Mouse (Mus musculus): Measurements from ENCODE around the gene Foxb2.
"Not testable (repeated sequence)": the region's sequence is repeated elsewhere in the genome, so short reads cannot be mapped to it uniquely, and the experiment has no call there.

DNA sequence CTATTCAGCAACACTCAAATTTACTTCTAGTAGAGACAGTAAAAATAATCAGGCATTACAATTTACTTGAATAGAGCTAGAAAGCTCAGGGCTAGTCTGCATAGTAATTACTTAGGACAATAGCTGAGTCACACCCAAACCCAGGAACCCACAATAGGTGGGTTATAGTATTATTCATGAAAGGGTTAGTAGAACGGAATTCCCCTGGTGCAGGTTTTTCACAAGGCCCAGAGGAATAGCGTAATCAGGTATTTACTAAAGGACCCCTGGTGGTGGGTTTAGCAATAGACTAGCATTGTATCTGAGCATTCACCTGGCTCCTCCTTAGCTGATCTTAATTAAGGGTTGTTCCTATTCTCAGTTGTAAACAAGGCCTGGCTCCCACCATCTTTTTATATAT, 29.5 kb downstream of the Foxb2 start:
- not testable (repeated sequence) for TF ChIP-seq ZC3H11A (IDR thresholded peaks at IDR 0.05; ENCODE audit: borderline replicate concordance, low read depth, low read length); CHD2 (IDR thresholded peaks at IDR 0.05; ENCODE audit: low read depth, low read length); HCFC1 (IDR thresholded peaks at IDR 0.05; ENCODE audit: borderline replicate concordance, insufficient read depth, low read length)
